20 mouse cellular contexts compared by ENCODE assay signal in the genomic region with DNA sequence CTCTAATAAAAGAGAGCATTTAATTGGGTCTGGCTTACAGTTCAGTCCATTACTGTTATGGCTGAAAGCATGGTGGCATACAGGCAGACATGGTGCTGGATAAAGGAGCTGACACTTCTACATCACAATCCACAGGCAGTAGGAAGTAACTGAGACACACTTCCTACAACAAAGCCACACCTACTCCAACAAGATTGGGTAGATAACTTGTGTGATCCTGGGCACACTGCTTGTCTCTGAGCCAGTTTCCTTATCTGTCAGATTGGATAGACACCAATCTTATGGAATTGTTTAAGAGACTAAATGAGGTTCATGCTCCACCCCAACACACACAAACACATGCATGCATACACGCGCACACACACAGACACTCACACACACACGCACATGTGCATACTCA. TPM values are rescaled to one million over a fixed set of nuclear protein-coding genes. Genes with fewer than 3 reads are reported as not detected.
DNase-seq lines count a peak whose midpoint lies in the region; ATAC-seq lines count a peak whose summit lies in the region.
"Had no signal": no experiment of that assay in that cellular context is flagged by ENCODE, and none has a peak within 500 bp of the region (broad histone marks: within the 10 kb centered on the region; RNA-seq: fewer than 3 reads in every experiment).

No protein-coding gene starts in this region.

- 0 out of 2 replicates have a peak, but pooled peaks have one; percentile 26 for ATAC-seq in megakaryocyte, adult 5-6 weeks (ENCODE audit: poor library complexity, severe bottlenecking)
- 0 out of 2 replicates have a peak, but pooled peaks have one; percentile 18 for ATAC-seq in megakaryocyte progenitor cell, adult 5-6 weeks (replicated peaks; ENCODE audit: poor library complexity)
- ATAC-seq: CD4-positive, CD25-positive, alpha-beta regulatory T cell, adult 4 months; forebrain, embryonic 14.5 days; forebrain, embryonic 16.5 days had no signal

- DNase-seq in heart, adult 11 months = peak; percentile 83
- no peak for DNase-seq in heart, postnatal 4 days
- DNase-seq in ovary, postnatal 36 days (ENCODE audit: low spot score) = no peak
- DNase-seq in c-Kit-positive CD71-positive TER-119-positive erythroid progenitor cells, embryonic 14.5 days (ENCODE audit: low spot score) = no peak
- DNase-seq: adrenal gland, adult 2 months; adrenal gland, postnatal 14 days; adrenal gland, postnatal 36 days; B cell, adult 2 months; cerebellum, adult 11 months; cerebellum, adult 18-20 months; cerebellum, adult 8-10 months; cerebellum, adult 9-11 months; cerebellum, postnatal 14 days; cerebellum, postnatal 36 days; embryo, embryonic 11 days had no signal

RNA-seq across cellular contexts. Expression of gene Gng12, which starts 51.9 kb away (rescaled TPM):
- 10 to 100 TPM; 60.9 to 63.1 TPM for total RNA-seq in heart, postnatal 4 days (2021)
- 61.0 and 78.1 TPM in 2 replicates for total RNA-seq in megakaryocyte, adult 5-6 weeks (2015)
- total RNA-seq in megakaryocyte, adult 5-6 weeks (2017) = 42.9 and 63.5 TPM in 2 replicates
- 190 and 214 TPM in 2 replicates for total RNA-seq in megakaryocyte progenitor cell, adult 5-6 weeks (2015)
- 115 and 154 TPM in 2 replicates for total RNA-seq in megakaryocyte progenitor cell, adult 5-6 weeks (2017)
